Mouse (Mus musculus) liver, adult 2 months (tissue): ENCODE measurements around the gene Gm21812. TPM values are rescaled to one million over a fixed set of nuclear protein-coding genes. Genes with fewer than 3 reads are reported as not detected.
"Not testable (repeated sequence)": the region's sequence is repeated elsewhere in the genome, so short reads cannot be mapped to it uniquely, and the experiment has no call there.

Experiments
- DNase-seq: peaks from one replicate; pipeline ENCODE4 v3.0.0-alpha.2; 2011; ENCODE audit warnings: low read depth, low spot score; ENCODE audit errors: extremely low read depth
- H3K27ac ChIP-seq: fragments of 200-500 bp; replicated peaks from 2 replicates; pipeline ENCODE4 v1.5.1; 2012; ENCODE audit warnings: low read depth, mild to moderate bottlenecking, control low read depth, inconsistent platforms, low read length; ENCODE audit not compliant: insufficient read depth
- H3K27me3 ChIP-seq: fragments of 200-500 bp; 2 replicates; pipeline ENCODE4 v1.6.1; 2012; ENCODE audit warnings: mild to moderate bottlenecking, moderate library complexity, low read length, inconsistent platforms; ENCODE audit not compliant: control insufficient read depth, insufficient read depth
- H3K36me3 ChIP-seq: fragments of 200-500 bp; 2 replicates; pipeline ENCODE4 v1.6.1; 2012; ENCODE audit warnings: low read length, inconsistent platforms; ENCODE audit not compliant: control insufficient read depth, insufficient read depth
- H3K4me1 ChIP-seq: fragments of 200-500 bp; 2 replicates; pipeline ENCODE4 v1.6.1; 2011; ENCODE audit warnings: low read length; ENCODE audit not compliant: control insufficient read depth, insufficient read depth
- H3K4me3 ChIP-seq: fragments of 200-500 bp; 2 replicates; pipeline ENCODE4 v1.5.1; 2011; ENCODE audit warnings: low read depth, mild to moderate bottlenecking, control low read depth, low read length, moderate library complexity; ENCODE audit not compliant: insufficient read depth
- H3K79me2 ChIP-seq: fragments of 200-500 bp; 2 replicates; pipeline ENCODE4 v1.6.1; 2012; ENCODE audit warnings: inconsistent platforms, mild to moderate bottlenecking, low read length, moderate library complexity; ENCODE audit not compliant: control insufficient read depth, insufficient read depth
- H3K9ac ChIP-seq: fragments of 200-500 bp; 2 replicates; pipeline ENCODE4 v1.6.1; 2012; ENCODE audit warnings: low read depth, mild to moderate bottlenecking, control low read depth, inconsistent platforms, low read length
- WGBS: fragments of 180-500 bp; shearing (Covaris S2); methylation state at CpG from one replicate; pipeline ENCODE4 v1.1.7; 2018; 5-methylcytosine and 5-hydroxymethylcytosine counted together
- polyA plus RNA-seq: library from polyadenylated mRNA; depleted of rRNA; stranded (reverse); fragments of >200 nt; gene quantifications from 2 replicates; pipeline ENCODE4 v1.2.3, GENCODE M21; 2012; rRNA removed
- total RNA-seq: library from RNA; depleted of rRNA; stranded (reverse); fragments of >200 nt; gene quantifications from 2 replicates; pipeline ENCODE4 v1.2.3, GENCODE M21; 2014; rRNA removed

Gm21812 gene
- not detected in 2 replicates for total RNA-seq
- polyA plus RNA-seq = not detected in 2 replicates

DNA sequence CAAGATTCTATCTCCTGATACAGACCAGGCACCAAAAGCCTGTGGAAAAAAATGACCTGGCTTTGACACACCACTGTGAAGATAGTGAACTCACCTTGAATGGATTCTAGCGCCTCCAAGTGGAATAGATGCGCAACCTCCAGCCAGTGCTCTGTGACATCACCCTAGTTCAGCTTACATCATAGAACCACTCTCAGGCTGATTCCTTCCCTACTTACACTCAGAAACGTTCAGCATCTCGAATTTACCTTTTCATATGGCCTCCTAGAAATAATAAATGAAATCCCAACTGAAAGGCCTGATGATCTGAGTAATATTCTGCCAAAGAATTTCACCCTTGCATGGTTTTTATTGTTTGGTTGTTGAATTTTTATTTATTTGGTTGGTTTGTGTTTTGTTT, at the start of gene Gm21812:
Gm21812 (minus strand) TSS at position 101 of the 400 bp plus-strand sequence.
- H3K27ac ChIP-seq, H3K4me3 ChIP-seq, H3K4me1 ChIP-seq, H3K9ac ChIP-seq, H3K36me3 ChIP-seq, DNase-seq, H3K27me3 ChIP-seq, H3K79me2 ChIP-seq: not testable (repeated sequence)
- WGBS = no CpG with 5 or more reads among the region's 4 CpGs

Other genes with a start within 250 kb of the Gm21812 start
- not detected in 2 replicates for gene Gm21292, start 213.3 kb downstream of the Gm21812 start, total RNA-seq
- gene Gm21292, start 213.3 kb downstream of the Gm21812 start, polyA plus RNA-seq = not detected in 2 replicates
- not detected in 2 replicates for gene Gm21721, start 145.0 kb downstream of the Gm21812 start, total RNA-seq
- gene Gm21721, start 145.0 kb downstream of the Gm21812 start, polyA plus RNA-seq = not detected in 2 replicates
- gene Gm21874, start 69.0 kb upstream of the Gm21812 start, total RNA-seq = not detected in 2 replicates
- not detected in 2 replicates for gene Gm21874, start 69.0 kb upstream of the Gm21812 start, polyA plus RNA-seq